Mouse (Mus musculus) left cerebral cortex, postnatal 14 days (tissue): ENCODE measurements at regions not wholly inside any gene's neighbourhood (a gene's known extent, or its start where the extent isn't known, plus 50 kb on each side); places are given as distances from the start of the nearest gene placed in this dataset.
"Not testable (repeated sequence)": the region's sequence is repeated elsewhere in the genome, so short reads cannot be mapped to it uniquely, and the experiment has no call there.

Experiments used
- DNase-seq, 2 experiments: peaks; one replicate each; pipeline ENCODE4 v3.0.0; 2021 to 2022; ENCODE audit warnings: low spot score in 2 of 2, mixed read lengths in 1 of 2
- intact Hi-C: fragments of 180-260 bp; cut with DNase I; formaldehyde crosslinking; loops from one replicate; pipeline ENCODE4 v1.15.1; 2025

DNA sequence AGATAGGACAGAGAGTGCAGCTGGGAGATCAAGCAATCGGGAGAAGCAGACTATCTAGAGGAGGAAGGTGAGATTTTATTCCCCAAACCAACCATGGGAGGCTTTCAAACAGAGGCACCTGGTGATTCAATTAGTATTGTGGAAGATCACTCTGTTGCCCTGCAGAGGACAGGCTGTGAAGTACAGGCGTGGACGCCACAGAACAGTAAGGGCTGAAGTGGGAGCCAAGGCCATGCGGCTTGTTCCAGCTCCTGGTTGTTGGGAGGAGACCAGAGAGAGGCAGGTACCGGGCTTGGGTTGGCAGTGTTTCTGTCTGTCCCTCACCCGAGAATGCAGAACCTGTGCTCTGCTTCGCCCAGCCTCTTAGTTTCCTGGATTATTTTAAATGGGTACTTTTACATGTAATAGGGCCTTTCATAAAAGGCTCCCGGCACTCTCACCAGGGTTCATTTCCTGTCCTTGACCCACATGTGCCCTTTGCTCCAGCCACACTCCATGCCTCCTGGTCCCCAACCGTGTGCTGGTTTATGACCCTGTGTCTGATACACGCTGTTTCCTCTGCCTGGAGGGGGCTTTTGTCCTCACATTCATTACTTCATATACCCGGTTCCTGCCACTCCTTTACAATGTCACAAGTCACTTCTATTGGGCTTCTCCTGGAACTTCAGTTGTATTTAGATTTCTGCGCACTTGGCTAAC, 58.3 kb downstream of the Vcpkmt start:
- no peak for DNase-seq
- intact Hi-C loops: no loop called here

GRCm38 (mm10) chr12:69519869-69520268, 63.0 kb downstream of the Vcpkmt start:
- no peak for DNase-seq
- intact Hi-C loops: no loop called here

- intact Hi-C loops: no loop called here
- no peak for DNase-seq
Observed at GRCm38 (mm10) chr12:69519028-69519427, 63.8 kb downstream of the Vcpkmt start.

DNA sequence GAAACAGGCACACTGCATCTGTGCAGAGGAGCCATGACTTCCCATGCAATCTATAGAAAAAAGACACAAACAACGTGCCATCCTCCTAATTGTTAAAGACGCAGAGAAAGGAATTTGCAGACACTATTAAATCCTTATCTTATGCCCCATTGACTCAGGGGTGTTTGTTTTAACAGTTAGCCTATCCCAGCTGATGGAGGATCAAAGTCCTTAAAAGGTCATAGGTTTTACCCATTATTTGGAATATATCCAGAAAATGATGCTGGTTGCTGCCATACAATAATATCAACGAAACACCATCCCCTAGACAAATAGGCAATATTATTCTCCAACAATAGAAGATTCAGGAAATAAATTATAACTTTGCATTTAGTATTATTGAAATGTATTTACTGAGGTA, 65.2 kb downstream of the Vcpkmt start:
- intact Hi-C loops: no loop called here
- no peak for DNase-seq

DNA sequence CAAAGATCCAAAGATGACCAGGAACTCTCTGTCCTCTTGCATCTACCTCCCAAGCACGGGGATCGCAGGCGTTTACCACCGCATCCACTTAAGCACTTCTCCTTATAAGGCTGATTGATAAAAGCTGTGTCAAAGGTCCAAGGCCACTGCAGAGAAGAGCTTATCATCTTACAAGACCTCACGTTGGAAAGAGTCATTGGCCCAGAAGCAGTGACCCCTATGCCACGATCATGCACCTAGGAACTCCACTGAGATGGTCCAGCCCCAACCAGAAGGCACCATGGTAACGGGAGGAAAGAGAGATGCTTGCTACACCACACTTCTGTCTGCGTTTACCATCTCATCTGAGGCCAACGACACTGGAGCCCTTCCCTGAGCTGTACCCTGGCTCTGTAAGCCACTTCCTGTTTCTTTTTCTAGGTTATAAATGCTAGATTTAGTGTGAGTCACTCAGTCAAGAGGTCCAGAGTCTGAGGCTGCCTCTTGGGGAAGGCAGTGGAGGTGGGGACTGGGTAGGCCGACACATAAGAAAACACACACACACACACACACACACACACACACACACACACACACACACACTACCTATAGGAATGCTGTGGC, 66.4 kb downstream of the Vcpkmt start:
- DNase-seq: no peak
- intact Hi-C loops: no loop called here

GRCm38 (mm10) chr12:69515850-69516249, 67.0 kb downstream of the Vcpkmt start:
- intact Hi-C loops: no loop called here
- no peak for DNase-seq

DNA sequence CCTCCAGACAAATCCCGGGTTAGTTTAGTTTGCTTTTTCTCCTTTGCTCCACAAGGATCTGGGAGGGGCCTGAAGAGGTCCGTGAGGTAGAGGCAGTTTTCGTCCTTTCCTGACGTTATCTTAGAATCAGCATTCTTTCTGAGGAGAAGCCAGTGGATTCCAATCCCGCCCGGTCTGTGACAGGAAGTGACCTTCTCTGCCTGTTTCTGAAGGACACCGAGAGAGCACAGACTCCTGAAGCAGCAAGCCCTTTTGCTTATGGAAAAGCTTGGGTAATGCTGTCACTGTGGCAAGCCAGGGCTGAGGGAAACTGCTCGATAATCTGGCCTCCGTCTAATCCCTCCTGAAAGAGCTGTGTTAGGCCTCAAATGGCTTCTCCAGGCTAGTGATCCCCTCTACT, 67.7 kb downstream of the Vcpkmt start:
- intact Hi-C loops: no loop called here
- no peak for DNase-seq

GRCm38 (mm10) chr12:69513166-69513565, 69.7 kb downstream of the Vcpkmt start:
- intact Hi-C loops: no loop called here
- no peak for DNase-seq

DNA sequence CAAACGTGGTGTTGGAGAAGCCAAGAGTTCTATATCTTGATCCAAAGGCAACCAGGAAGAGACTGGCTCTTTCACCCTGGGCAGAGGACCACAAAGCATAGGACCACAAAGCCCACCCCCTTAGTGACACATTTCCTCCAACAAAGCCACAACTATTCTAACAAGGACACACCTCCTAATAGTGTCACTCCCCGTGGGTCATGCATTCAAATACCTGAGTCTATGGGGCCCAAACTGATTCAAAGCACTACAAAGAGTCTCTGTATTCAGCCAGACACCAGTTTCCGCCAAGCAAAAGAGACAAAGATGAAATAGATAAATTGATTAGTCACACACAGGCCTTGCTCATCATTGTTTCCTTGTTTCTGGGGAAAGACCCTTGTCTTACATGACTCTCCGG, 72.1 kb downstream of the Vcpkmt start:
- no peak for DNase-seq
- intact Hi-C loops: no loop called here

DNA sequence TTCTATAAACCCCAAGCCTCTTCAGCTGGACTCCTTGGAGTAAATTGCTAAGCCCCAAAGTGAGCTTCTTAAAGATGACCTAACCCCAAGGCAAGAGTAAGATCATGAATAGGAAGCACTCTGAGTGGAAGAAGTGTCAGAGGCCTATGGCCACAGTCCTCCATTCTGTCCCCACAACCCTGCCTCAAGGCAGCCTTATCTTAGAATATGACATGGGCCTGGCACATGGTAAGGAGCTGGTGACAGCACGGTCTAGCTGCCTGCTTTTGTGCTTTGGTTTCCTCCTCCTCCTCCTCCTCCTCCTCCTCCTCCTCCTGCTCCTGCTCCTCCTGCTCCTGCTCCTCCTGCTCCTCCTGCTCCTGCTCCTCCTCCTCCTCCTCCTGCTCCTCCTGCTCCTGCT, 73.6 kb downstream of the Vcpkmt start:
- DNase-seq, intact Hi-C loops: not testable (repeated sequence)

DNA sequence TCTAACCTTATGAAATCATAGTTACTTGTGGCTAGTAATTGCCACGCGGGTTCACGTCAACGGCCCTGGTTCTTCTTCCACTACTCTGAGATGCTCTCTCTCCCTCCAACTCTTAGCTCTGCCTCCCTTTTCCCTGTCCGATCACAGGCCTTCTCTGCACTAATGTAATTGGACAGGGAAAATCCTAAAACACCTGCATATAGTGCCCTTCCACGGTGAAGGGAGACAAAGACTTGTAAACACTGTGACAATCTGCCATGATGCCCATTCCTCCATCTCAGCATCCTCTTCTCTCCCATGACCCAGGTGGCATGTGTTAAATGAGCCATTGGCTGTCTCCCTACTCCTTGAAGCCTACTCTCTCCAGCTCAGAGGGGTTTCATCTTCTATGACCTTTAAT, 74.9 kb downstream of the Vcpkmt start:
- no peak for DNase-seq
- intact Hi-C loops: no loop called here

- DNase-seq: no peak
- intact Hi-C loops: no loop called here
Observed at GRCm38 (mm10) chr12:69507333-69507732, 75.5 kb downstream of the Vcpkmt start.

- intact Hi-C loops: no loop called here
- DNase-seq: no peak
Observed at GRCm38 (mm10) chr12:69502706-69503070, 80.1 kb downstream of the Vcpkmt start.

DNA sequence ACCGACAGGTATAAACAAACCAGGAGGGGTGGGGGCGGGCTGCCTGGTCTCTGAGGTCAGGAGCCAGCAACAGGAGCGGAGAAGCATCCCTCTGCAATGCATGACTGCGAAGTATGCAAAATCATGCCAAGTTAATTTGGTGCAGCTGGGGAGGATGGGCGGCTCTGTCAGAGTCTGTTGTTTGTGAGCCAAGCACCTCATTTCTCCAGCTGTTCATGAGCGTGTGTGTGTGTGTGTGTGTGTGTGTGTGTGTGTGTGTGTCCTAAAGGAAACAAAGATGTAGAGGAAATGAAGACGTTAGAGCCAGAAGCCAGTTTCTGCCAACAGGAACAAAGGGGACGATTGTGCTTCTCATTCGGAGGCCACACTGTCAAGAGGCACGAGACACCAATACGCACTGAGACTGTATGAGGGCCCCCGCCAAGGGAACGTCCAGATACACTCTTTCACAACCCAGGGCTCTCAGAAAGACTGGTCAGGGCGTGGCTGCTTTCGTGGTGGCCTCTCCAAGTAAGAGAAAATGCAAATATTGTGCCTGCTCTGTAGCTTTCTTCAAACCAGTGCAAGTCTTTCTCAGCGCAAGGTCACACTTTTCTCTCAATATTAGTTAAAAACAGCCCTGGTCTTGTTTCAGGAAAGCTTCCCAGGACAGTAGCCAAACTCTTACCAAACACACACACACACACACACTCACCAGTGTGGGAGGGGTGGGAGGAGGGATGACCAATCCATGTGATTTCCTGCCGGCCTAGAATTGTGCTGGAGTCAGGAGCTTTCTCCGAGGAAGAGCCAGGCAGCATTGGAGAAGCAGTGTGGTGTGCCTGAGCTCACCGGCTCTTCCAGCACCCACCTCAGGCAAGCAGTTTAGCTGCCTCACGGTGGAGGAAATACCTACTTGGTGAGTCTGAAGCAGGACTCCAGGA, 80.8 kb downstream of the Vcpkmt start:
- intact Hi-C loops: no loop called here
- peak; percentile 69 to 89 for DNase-seq

GRCm38 (mm10) chr12:69501346-69501730, 81.5 kb downstream of the Vcpkmt start:
- intact Hi-C loops: no loop called here
- DNase-seq: no peak

DNA sequence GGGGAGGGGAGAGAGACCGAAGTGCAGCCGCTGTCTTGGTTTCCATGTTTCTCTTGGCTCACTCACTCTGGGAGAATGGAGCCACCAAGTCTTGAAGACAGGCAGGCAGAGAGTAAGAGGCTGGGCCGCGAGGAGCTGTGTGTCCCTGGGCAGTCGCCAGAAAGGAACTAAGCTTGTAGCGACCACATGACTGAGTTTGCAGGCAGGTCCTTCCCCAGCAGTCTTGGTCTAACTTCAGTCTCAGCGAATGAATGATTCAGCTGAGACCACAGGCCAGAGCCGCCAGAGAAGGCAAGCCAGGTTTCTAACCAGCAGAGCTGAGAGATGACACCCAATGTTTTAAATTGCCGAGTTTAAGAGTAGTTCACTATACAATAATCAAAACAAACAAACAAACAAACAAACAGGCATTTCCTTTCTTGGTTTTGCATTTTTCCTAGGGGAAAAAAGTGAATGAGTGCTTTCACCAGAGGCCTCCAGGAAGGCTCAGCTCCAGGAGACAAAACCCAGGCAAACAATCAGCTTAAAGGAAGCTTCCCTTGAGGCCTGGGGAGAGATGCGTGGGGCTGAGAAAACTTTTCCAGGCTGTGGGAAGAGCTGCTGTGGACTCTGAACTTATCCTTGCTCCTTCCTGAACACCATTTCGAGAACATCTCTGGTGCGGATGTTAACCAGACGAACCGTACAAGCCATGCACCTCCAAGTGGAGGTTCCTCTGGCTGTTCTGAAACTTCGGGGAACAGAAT, 82.1 kb downstream of the Vcpkmt start:
- peak; percentile 30 to 44 for DNase-seq
- intact Hi-C loops: no loop called here

DNA sequence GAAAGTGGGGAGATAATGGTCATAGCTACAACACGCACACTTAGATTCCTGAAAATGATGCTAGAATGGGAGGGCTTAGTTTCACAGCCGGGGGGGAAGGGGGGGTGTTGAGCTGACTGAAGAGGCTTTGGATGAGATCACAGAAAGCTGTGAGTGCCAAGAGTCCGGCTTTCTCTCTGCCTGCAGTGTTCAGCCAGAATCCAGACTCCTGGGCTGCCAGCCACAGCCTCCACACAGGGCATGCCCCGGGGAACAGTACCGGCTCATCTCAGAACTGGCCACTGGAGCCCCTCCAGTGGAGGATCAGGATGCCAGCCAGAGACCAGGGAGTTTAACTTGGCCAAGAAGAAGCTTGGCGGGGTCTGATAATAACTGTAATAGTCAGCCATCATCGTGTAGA, 85.7 kb downstream of the Vcpkmt start:
- intact Hi-C loops: no loop called here
- peak; percentile 47 to 62 for DNase-seq

- intact Hi-C loops: no loop called here
- DNase-seq: no peak
Observed at GRCm38 (mm10) chr12:69496341-69496904, 86.4 kb downstream of the Vcpkmt start.

- DNase-seq: no peak
- intact Hi-C loops: no loop called here
Observed at GRCm38 (mm10) chr12:69495776-69496175, 87.1 kb downstream of the Vcpkmt start.

DNA sequence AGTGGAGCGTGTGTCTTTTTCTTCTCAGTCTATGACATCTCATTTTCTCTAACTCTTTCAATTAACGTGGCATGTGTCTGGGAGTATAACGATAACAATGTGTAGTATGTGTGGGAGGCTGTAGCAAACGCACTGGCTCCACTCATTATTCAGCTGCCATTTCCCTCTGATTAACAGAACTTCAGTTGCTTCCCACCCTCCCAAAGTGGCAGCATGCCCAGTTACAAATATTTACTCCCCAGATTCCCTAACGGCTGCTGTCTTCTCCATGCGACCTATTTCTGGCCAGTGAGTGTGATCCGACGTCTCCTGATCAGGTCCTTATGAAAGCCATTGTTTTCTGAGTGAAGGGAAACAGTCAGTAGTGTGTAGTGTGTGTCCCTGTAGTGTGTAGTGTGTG, 88.2 kb downstream of the Vcpkmt start:
- intact Hi-C loops: no loop called here
- no peak for DNase-seq
